ENCODE assay signal across 23 mouse cellular contexts in the genomic region with DNA sequence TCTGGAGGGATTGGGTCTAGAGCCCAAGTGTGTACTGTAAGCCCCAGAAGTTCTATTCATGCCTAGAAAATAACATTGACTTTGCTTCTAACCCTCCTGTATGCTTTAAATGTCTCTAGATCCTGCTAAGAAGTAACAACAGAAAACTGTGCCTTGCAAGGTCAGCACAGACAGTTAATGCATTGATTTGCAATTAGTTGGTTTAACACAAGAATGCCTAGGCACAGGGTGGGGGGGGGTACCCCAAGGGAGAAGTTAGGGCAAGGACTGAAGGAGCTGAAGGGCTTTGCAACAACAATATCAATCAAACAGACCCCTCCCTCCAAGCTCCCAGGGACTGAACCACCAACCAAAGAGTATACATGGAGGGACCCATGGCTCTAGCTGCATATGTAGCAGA. TPM values are rescaled to one million over a fixed set of nuclear protein-coding genes. Genes with fewer than 3 reads are reported as not detected.
DNase-seq lines count a peak whose midpoint lies in the region; TF ChIP-seq lines count a peak whose summit lies in the region.
"Had no signal": no experiment of that assay in that cellular context is flagged by ENCODE, and none has a peak within 500 bp of the region (broad histone marks: within the 10 kb centered on the region; RNA-seq: fewer than 3 reads in every experiment).

No protein-coding gene starts in this region.

- peak overlapping the region; percentile 95 for H3K27ac ChIP-seq in ES-Bruce4 (ENCODE audit: insufficient read depth, low read length)
- H3K27ac ChIP-seq in heart, adult 2 months, result no peak overlapping the region

- peak; percentile 11 for DNase-seq in ES-CJ7 (ENCODE audit: low read depth, low spot score)
- peak; percentile 28 for DNase-seq in WW6 (ENCODE audit: low read depth, low spot score)
- no peak for DNase-seq in left cerebral cortex, postnatal 4 days
- DNase-seq in layer of hippocampus, adult 9-11 months, result no peak
- DNase-seq in heart, adult 2 months, result no peak
- DNase-seq: adrenal gland, adult 2 months; adrenal gland, adult 8-10 months; adrenal gland, postnatal 10 days; adrenal gland, postnatal 14 days; adrenal gland, postnatal 25 days; adrenal gland, postnatal 36 days; B cell, adult 2 months; cerebellum, adult 11 months; cerebellum, adult 11-12 months; cerebellum, adult 18-20 months; cerebellum, adult 2 months; cerebellum, adult 8-10 months; cerebellum, adult 9-10 months had no signal

- intact Hi-C loops in left cerebral cortex, postnatal 4 days (cut with DNase I), result no loop called here
- intact Hi-C loops in heart, adult 2 months (cut with DNase I), result no loop called here

- no peak for TF ChIP-seq CTCF in ES-Bruce4 (IDR thresholded peaks at IDR 0.05; ENCODE audit: low read depth, low read length)
- TF ChIP-seq CTCF in heart, adult 2 months (IDR thresholded peaks at IDR 0.05), result no peak

- H3K4me1 ChIP-seq in ES-Bruce4 (ENCODE audit: control insufficient read depth, insufficient read depth, low read length), result peaks cover 4% of the 10 kb centered on the region
- no peaks in the 10 kb centered on the region for H3K4me1 ChIP-seq in heart, adult 2 months (ENCODE audit: control insufficient read depth, insufficient read depth, low read length)

- H3K27me3 ChIP-seq in ES-Bruce4 (ENCODE audit: control insufficient read depth, insufficient read depth, low read length, poor library complexity, severe bottlenecking), result no peaks in the 10 kb centered on the region
- no peaks in the 10 kb centered on the region for H3K27me3 ChIP-seq in heart, adult 2 months (ENCODE audit: control insufficient read depth, insufficient read depth, low read length)
- H3K27me3 ChIP-seq: CH12.LX, Patski had no signal

- H3K79me2 ChIP-seq in heart, adult 2 months (replicated peaks; ENCODE audit: control insufficient read depth, insufficient read depth, low read length), result no peaks in the 10 kb centered on the region

- no peak overlapping the region for H3K9ac ChIP-seq in ES-Bruce4 (ENCODE audit: low read depth, poor library complexity, severe bottlenecking)
- H3K9ac ChIP-seq in heart, adult 2 months (ENCODE audit: low read depth, low read length), result no peak overlapping the region

- H3K4me3 ChIP-seq in ES-Bruce4 (ENCODE audit: low read depth, low read length), result no peak overlapping the region
- H3K4me3 ChIP-seq in heart, adult 2 months, result no peak overlapping the region

- no peaks in the 10 kb centered on the region for H3K36me3 ChIP-seq in ES-Bruce4 (ENCODE audit: control insufficient read depth, insufficient read depth, low read length, poor library complexity, severe bottlenecking)
- H3K36me3 ChIP-seq in heart, adult 2 months (ENCODE audit: control insufficient read depth, insufficient read depth, low read length), result no peaks in the 10 kb centered on the region
- H3K36me3 ChIP-seq: G1E had no signal

- peak; percentile 94 for TF ChIP-seq EP300 in ES-Bruce4 (IDR thresholded peaks at IDR 0.05; ENCODE audit: insufficient read depth, low read depth, low read length)
- TF ChIP-seq EP300 in heart, adult 2 months (IDR thresholded peaks at IDR 0.05; ENCODE audit: insufficient read depth, low read depth, low read length), result no peak

- H3K9me3 ChIP-seq in ES-Bruce4 (replicated peaks; ENCODE audit: control insufficient read depth, insufficient read depth, low read length, poor library complexity, severe bottlenecking), result 0 out of 2 replicates have a peak, but pooled peaks cover 3% of the 10 kb centered on the region

- TF ChIP-seq POLR2A in ES-Bruce4 (IDR thresholded peaks at IDR 0.05; ENCODE audit: insufficient read depth, low read length), result no peak
- TF ChIP-seq POLR2A in heart, adult 2 months (IDR thresholded peaks at IDR 0.05; ENCODE audit: insufficient read depth, low read depth, low read length), result no peak

RNA-seq across cellular contexts. Expression of gene Sox11, which starts 47.1 kb away (rescaled TPM):
- 60.1 and 62.5 TPM in 2 replicates for polyA plus RNA-seq in ES-Bruce4 (2011; ENCODE audit: insufficient read depth, insufficient read length, low read depth, missing spikeins)
- total RNA-seq in left cerebral cortex, postnatal 4 days (2021), result 100 to 1,000 TPM; 194 to 222 TPM
- total RNA-seq in heart, adult 2 months (2021), result under 1 TPM in 1 of 2 experiments, not detected in 1; 0.05 TPM
- polyA plus RNA-seq in heart, adult 2 months (2012; rRNA removed), result 0.02 and 0.03 TPM in 2 replicates
- total RNA-seq: CH12.LX, MEL had no signal
- polyA plus RNA-seq: G1E had no signal

Comparison
In these comparisons a context has a peak if more than half of its experiments do, and no peak if none do; other contexts are left out.
1. DNase-seq: peak in ES-CJ7 (single experiment) and WW6 (single experiment); none in left cerebral cortex, postnatal 4 days (single experiment), layer of hippocampus, adult 9-11 months (single experiment) and heart, adult 2 months (0 of 2).
2. RNA of gene Sox11, which starts 47.1 kb away (total RNA-seq): 194 to 222 TPM in left cerebral cortex, postnatal 4 days; 0.05 TPM in heart, adult 2 months; every median in the first group is over 100 times any median in the second.